Mouse (Mus musculus): Measurements from ENCODE around the gene Nfkbib. TPM values are rescaled to one million over a fixed set of nuclear protein-coding genes. Genes with fewer than 3 reads are reported as not detected.
A peak's percentile ranks its signal among the peaks of the same experiment; 100 is the strongest.

The Nfkbib gene
- polyA plus RNA-seq, 1 experiment from 2014 or later = 38.7 TPM

GRCm38 (mm10) chr7:28769414-28769958 is 2.2 kb upstream of the Nfkbib start:
- no peak overlapping the region for H3K9ac ChIP-seq (ENCODE audit: low read length)
- no peak overlapping the region for H3K27ac ChIP-seq (ENCODE audit: low read depth)
- ATAC-seq (replicated peaks; ENCODE audit: low FRiP score, low TSS enrichment, low read depth) = no peak
- H3K4me1 ChIP-seq (replicated peaks; ENCODE audit: control insufficient read depth, insufficient read depth, low read length) = peaks cover 11% of the 10 kb centered on the region
- no peaks in the 10 kb centered on the region for H3K36me3 ChIP-seq (ENCODE audit: control insufficient read depth, insufficient read depth, low read length)
- WGBS = 89% methylated on average over 9 of the region's 9 CpGs
- no peaks in the 10 kb centered on the region for H3K27me3 ChIP-seq (replicated peaks; ENCODE audit: control insufficient read depth, insufficient read depth, low read length)
- no peak overlapping the region for H3K4me2 ChIP-seq (ENCODE audit: low read length)
- DNase-seq (ENCODE audit: low spot score) = no peak
- no peaks in the 10 kb centered on the region for H3K9me3 ChIP-seq (ENCODE audit: control insufficient read depth, low read length)
- no peak overlapping the region for H3K4me3 ChIP-seq (ENCODE audit: low read depth, low read length)

DNA sequence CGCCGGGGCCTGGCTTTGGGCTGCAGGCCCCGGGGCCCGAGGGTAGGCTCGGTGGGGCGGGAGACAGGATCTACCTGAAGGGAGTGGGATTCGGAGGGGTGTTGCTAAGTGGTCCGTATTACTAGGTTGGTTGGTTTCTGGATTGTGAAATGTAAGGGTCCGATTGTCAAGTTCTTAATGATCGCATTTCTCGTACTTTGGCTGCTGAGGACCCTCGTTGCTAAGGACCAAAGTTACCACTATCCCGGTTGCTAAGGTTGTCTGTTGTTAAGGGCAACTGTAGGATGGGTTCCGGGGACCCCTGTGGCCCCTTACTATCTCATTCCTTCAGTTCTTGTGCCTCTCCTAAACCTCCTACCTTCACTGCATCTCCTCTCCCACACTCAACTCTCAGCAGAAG is 402 bp downstream of the Nfkbib start:
- 4% methylated on average over 14 of the region's 14 CpGs for WGBS
- DNase-seq (ENCODE audit: low spot score) = no peak
- no peak for ATAC-seq (replicated peaks; ENCODE audit: low FRiP score, low TSS enrichment, low read depth)
- Histone ChIP-seq H3K4me2 (ENCODE audit: low read length) (peak overlapping the region; percentile 59), H3K4me3 (ENCODE audit: low read depth, low read length) (peak overlapping the region; percentile 78), H3K27me3 (replicated peaks; ENCODE audit: control insufficient read depth, insufficient read depth, low read length) (no peaks in the 10 kb centered on the region), H3K4me1 (replicated peaks; ENCODE audit: control insufficient read depth, insufficient read depth, low read length) (peaks cover 11% of the 10 kb centered on the region), H3K36me3 (ENCODE audit: control insufficient read depth, insufficient read depth, low read length) (no peaks in the 10 kb centered on the region), H3K9me3 (ENCODE audit: control insufficient read depth, low read length) (no peaks in the 10 kb centered on the region), H3K27ac (ENCODE audit: low read depth) (no peak overlapping the region), H3K9ac (ENCODE audit: low read length) (peak overlapping the region; percentile 53)

DNA sequence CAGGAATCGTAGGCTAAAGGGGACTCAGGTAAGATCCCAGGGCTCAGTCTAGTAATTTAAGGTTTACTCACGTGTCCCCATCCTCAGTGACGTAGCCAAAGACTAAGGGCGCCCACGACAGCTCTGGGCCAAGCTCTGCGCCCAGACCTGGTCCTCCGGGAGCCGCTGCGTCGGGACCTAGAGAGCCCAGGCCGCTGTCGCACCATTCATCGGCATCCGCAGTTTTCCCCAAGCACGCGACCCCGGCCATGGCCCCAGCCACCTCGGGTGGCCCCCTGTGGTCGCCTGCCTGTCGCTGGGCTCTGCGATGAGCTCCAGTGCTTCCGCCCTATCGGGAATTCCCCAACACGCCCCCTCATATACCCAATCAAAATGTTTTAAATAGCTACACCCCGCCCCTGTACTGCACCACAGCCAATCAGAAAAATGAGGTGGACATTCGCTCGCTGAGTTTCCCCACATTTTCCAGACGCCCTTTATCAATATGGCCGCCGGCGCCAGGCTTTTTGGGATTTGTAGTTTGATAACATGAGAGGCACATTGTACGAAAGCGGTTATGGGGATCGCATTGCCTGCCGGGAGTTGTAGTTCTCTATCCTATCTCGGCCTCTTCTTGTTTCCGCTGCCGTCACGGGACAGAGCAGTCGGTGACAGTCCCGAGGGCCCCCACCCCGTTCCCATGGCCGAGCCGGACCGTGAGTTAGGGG is 986 bp downstream of the Nfkbib start, which contains the start of gene Sirt2:
Gene Sirt2 (plus strand): TSS at position 563 of the 707 bp plus-strand sequence.
- Histone ChIP-seq H3K4me1 (replicated peaks; ENCODE audit: control insufficient read depth, insufficient read depth, low read length) (peaks cover 11% of the 10 kb centered on the region), H3K4me2 (ENCODE audit: low read length) (peak within 1 kb of the TSS; percentile 79), H3K36me3 (ENCODE audit: control insufficient read depth, insufficient read depth, low read length) (peaks cover 6% of the 10 kb centered on the region), H3K27me3 (replicated peaks; ENCODE audit: control insufficient read depth, insufficient read depth, low read length) (no peaks in the 10 kb centered on the region), H3K9ac (ENCODE audit: low read length) (peak within 1 kb of the TSS; percentile 53), H3K4me3 (ENCODE audit: low read depth, low read length) (peak within 1 kb of the TSS; percentile 78), H3K27ac (ENCODE audit: low read depth) (no peak within 1 kb of the TSS), H3K9me3 (ENCODE audit: control insufficient read depth, low read length) (no peaks in the 10 kb centered on the region)
- DNase-seq (ENCODE audit: low spot score) (peak; percentile 96), ATAC-seq (replicated peaks; ENCODE audit: low FRiP score, low TSS enrichment, low read depth) (peak; percentile 98)
- under 1% methylated on average over 45 of the region's 45 CpGs for WGBS

DNA sequence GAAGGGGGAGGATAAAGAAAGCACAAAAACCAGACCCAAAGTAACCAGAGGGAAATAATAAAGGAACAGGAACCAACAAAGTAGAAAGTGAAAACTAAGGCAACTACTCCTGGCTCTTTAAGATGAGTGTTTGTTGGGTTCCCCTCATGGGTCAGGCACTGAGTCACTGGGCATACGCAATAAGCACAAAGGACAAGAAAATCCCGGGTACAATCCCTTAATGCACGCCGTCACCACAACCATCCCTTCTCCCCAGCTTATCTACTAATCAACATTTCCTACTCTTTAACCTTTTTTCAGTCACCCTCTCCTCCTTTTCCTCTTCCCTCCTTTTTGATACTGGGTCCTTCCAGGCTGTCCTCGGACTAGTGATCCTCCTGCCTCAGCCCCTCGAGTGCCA is 2.1 kb downstream of the Nfkbib start:
- peaks cover 11% of the 10 kb centered on the region for H3K4me1 ChIP-seq (replicated peaks; ENCODE audit: control insufficient read depth, insufficient read depth, low read length)
- ATAC-seq (replicated peaks; ENCODE audit: low FRiP score, low TSS enrichment, low read depth) = no peak

DNA sequence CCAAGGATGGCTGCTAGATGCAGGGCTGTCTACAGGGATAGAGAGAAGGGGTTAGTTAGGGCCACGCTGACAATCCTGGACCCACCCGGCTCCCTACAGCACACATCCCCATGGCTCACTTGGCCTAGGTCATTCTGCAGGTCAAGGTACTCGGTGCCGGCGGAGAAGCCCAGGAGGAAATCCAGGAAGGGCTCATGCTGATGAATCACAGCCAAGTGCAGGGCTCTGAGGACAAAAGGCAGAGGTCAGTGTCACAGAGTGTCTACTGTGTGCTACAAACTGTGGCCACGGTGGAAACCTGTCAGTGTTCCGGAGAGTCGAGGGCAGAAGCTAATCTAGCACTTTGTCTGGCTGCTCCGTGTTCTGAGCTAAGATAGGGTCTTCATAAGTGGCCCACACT is 5.4 kb downstream of the Nfkbib start:
- Histone ChIP-seq H3K9me3 (ENCODE audit: control insufficient read depth, low read length) (no peaks in the 10 kb centered on the region), H3K9ac (ENCODE audit: low read length) (no peak overlapping the region), H3K36me3 (ENCODE audit: control insufficient read depth, insufficient read depth, low read length) (peaks cover 19% of the 10 kb centered on the region), H3K27me3 (replicated peaks; ENCODE audit: control insufficient read depth, insufficient read depth, low read length) (peaks cover 1% of the 10 kb centered on the region; the same call in 1 of the 2 replicates), H3K4me1 (replicated peaks; ENCODE audit: control insufficient read depth, insufficient read depth, low read length) (peaks cover 7% of the 10 kb centered on the region), H3K4me2 (ENCODE audit: low read length) (no peak overlapping the region), H3K4me3 (ENCODE audit: low read depth, low read length) (no peak overlapping the region), H3K27ac (ENCODE audit: low read depth) (no peak overlapping the region)
- 90% methylated on average over 9 of the region's 9 CpGs for WGBS
- ATAC-seq (replicated peaks; ENCODE audit: low FRiP score, low TSS enrichment, low read depth) (no peak), DNase-seq (ENCODE audit: low spot score) (no peak)

More for the DNA sequence above, 2.1 kb downstream of the Nfkbib start:
- WGBS = 86% methylated on average over 6 of the region's 6 CpGs
- peak overlapping the region; percentile 79 for H3K4me2 ChIP-seq (ENCODE audit: low read length)
- no peaks in the 10 kb centered on the region for H3K27me3 ChIP-seq (replicated peaks; ENCODE audit: control insufficient read depth, insufficient read depth, low read length)
- no peak for DNase-seq (ENCODE audit: low spot score)
- H3K9ac ChIP-seq (ENCODE audit: low read length) = no peak overlapping the region
- H3K36me3 ChIP-seq (ENCODE audit: control insufficient read depth, insufficient read depth, low read length) = peaks cover 14% of the 10 kb centered on the region
- H3K27ac ChIP-seq (ENCODE audit: low read depth) = no peak overlapping the region
- no peaks in the 10 kb centered on the region for H3K9me3 ChIP-seq (ENCODE audit: control insufficient read depth, low read length)
- H3K4me3 ChIP-seq (ENCODE audit: low read depth, low read length) = no peak overlapping the region

DNA sequence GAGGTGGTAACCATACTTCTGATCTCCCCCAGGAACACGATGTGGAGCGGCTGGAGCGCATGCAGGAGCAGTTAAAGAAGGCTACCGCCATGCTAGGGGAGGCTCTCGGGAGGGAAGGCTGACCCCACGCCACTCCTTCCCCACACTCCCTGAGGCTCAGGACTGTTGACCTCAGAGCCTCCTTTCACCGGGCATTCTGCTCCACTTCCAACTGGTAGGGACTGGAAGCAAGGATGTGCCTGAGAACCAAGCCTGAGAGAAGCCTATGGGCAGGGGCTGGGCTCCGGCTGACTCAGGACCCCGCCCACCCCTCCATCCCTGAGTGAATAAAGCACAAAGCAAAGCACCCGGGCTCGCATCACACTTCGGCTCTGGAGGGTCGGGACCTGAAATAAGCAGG is 8.7 kb downstream of the Nfkbib start:
- Histone ChIP-seq H3K36me3 (ENCODE audit: control insufficient read depth, insufficient read depth, low read length) (peaks cover 19% of the 10 kb centered on the region), H3K27ac (ENCODE audit: low read depth) (no peak overlapping the region), H3K4me2 (ENCODE audit: low read length) (no peak overlapping the region), H3K9me3 (ENCODE audit: control insufficient read depth, low read length) (no peaks in the 10 kb centered on the region), H3K4me1 (replicated peaks; ENCODE audit: control insufficient read depth, insufficient read depth, low read length) (0 out of 2 replicates have a peak, but pooled peaks cover 5% of the 10 kb centered on the region), H3K9ac (ENCODE audit: low read length) (no peak overlapping the region), H3K27me3 (replicated peaks; ENCODE audit: control insufficient read depth, insufficient read depth, low read length) (peaks cover 16% of the 10 kb centered on the region), H3K4me3 (ENCODE audit: low read depth, low read length) (no peak overlapping the region)
- 84% methylated on average over 13 of the region's 13 CpGs for WGBS
- no peak for DNase-seq (ENCODE audit: low spot score)
- ATAC-seq (replicated peaks; ENCODE audit: low FRiP score, low TSS enrichment, low read depth) = no peak

- Histone ChIP-seq H3K36me3 (ENCODE audit: control insufficient read depth, insufficient read depth, low read length) (peaks cover 16% of the 10 kb centered on the region), H3K9me3 (ENCODE audit: control insufficient read depth, low read length) (no peaks in the 10 kb centered on the region), H3K27me3 (replicated peaks; ENCODE audit: control insufficient read depth, insufficient read depth, low read length) (peaks cover 16% of the 10 kb centered on the region), H3K4me3 (ENCODE audit: low read depth, low read length) (no peak within 1 kb of the TSS), H3K4me1 (replicated peaks; ENCODE audit: control insufficient read depth, insufficient read depth, low read length) (0 out of 2 replicates have a peak, but pooled peaks cover 5% of the 10 kb centered on the region), H3K27ac (ENCODE audit: low read depth) (no peak within 1 kb of the TSS), H3K9ac (ENCODE audit: low read length) (no peak within 1 kb of the TSS), H3K4me2 (ENCODE audit: low read length) (peak within 1 kb of the TSS; percentile 5; the same call in 1 of the 2 replicates)
- ATAC-seq (replicated peaks; ENCODE audit: low FRiP score, low TSS enrichment, low read depth) (no peak), DNase-seq (ENCODE audit: low spot score) (no peak)
- WGBS = 2% methylated on average over 17 of the region's 17 CpGs
Observed at GRCm38 (mm10) chr7:28756079-28756478, 11.2 kb downstream of the Nfkbib start, which contains the start of gene Ccer2. Gene Ccer2, plus strand, starts transcription at chr7:28756174.

- Histone ChIP-seq H3K4me3 (ENCODE audit: low read depth, low read length) (no peak overlapping the region), H3K36me3 (ENCODE audit: control insufficient read depth, insufficient read depth, low read length) (peaks cover 37% of the 10 kb centered on the region), H3K27me3 (replicated peaks; ENCODE audit: control insufficient read depth, insufficient read depth, low read length) (no peaks in the 10 kb centered on the region), H3K4me1 (replicated peaks; ENCODE audit: control insufficient read depth, insufficient read depth, low read length) (no peaks in the 10 kb centered on the region), H3K27ac (ENCODE audit: low read depth) (no peak overlapping the region), H3K9ac (ENCODE audit: low read length) (no peak overlapping the region), H3K9me3 (ENCODE audit: control insufficient read depth, low read length) (no peaks in the 10 kb centered on the region), H3K4me2 (ENCODE audit: low read length) (no peak overlapping the region)
- 91% methylated on average over 7 of the region's 7 CpGs for WGBS
- no peak for DNase-seq (ENCODE audit: low spot score)
- no peak for ATAC-seq (replicated peaks; ENCODE audit: low FRiP score, low TSS enrichment, low read depth)
Observed at GRCm38 (mm10) chr7:28749935-28750334, 17.4 kb downstream of the Nfkbib start.
